Mouse (Mus musculus): ENCODE measurements around the gene Psg20.

- TF ChIP-seq GATA1 (IDR thresholded peaks at IDR 0.05; ENCODE audit: borderline replicate concordance, low read length) (no peak), FLI1 (IDR thresholded peaks at IDR 0.05; ENCODE audit: low read length) (no peak)
These were observed 31.8 kb upstream of the Psg20 start, which contains the start of gene Psg22 for GRCm38 (mm10) chr7:18717790-18718189.
